Mouse (Mus musculus): Measurements from ENCODE around the gene Bbof1. TPM values are rescaled to one million over a fixed set of nuclear protein-coding genes. Genes with fewer than 3 reads are reported as not detected.

Bbof1 gene
- polyA plus RNA-seq, 1 experiment from 2014 or later = 0.53 TPM

GRCm38 (mm10) chr12:84398629-84399028 is 10.2 kb upstream of the Bbof1 start:
- 61% methylated on average over 5 of the region's 5 CpGs for WGBS
- H3K9ac ChIP-seq (ENCODE audit: low read depth, low read length) = no peak overlapping the region
- H3K4me1 ChIP-seq (replicated peaks; ENCODE audit: control insufficient read depth, insufficient read depth, low read length) = no peaks in the 10 kb centered on the region
- ATAC-seq = no peak
- TF ChIP-seq CTCF (IDR thresholded peaks at IDR 0.05; ENCODE audit: low read depth) = no peak
- H3K9me3 ChIP-seq (ENCODE audit: control insufficient read depth) = no peaks in the 10 kb centered on the region
- no peak overlapping the region for H3K4me3 ChIP-seq (ENCODE audit: low read depth, low read length)
- no peak overlapping the region for H3K27ac ChIP-seq (ENCODE audit: low read depth, low read length)
- H3K27me3 ChIP-seq (replicated peaks; ENCODE audit: control insufficient read depth, insufficient read depth, low read length) = no peaks in the 10 kb centered on the region
- peaks cover 11% of the 10 kb centered on the region; the same call in 1 of the 2 replicates for H3K36me3 ChIP-seq (ENCODE audit: control insufficient read depth, insufficient read depth)
- peak overlapping the region; percentile 53; the same call in 1 of the 2 replicates for H3K4me2 ChIP-seq (replicated peaks; ENCODE audit: low read depth)

DNA sequence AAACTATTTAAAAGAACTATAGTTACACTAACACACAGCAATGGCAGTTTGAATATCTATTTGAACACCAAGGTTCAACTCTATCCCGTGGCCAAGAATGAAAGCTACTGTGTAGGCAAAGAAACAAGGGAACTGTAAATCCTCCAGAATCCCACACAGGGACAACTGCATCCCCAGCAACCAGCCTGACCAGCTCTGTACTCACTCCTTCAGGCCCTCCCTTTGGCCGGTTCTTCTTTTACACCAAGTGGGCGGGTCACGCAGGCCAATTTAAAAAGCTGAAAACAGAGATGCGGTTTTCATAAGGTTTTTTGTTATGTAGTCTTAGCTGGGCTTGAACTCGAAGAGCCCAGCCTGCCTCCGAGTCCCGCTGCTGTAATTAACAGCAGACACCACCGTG is 9.7 kb upstream of the Bbof1 start:
- Histone ChIP-seq H3K4me3 (ENCODE audit: low read depth, low read length) (0 out of 2 replicates have a peak overlapping the region, but pooled peaks have one; percentile 1), H3K9ac (ENCODE audit: low read depth, low read length) (no peak overlapping the region), H3K27ac (ENCODE audit: low read depth, low read length) (peak overlapping the region; percentile 87), H3K27me3 (replicated peaks; ENCODE audit: control insufficient read depth, insufficient read depth, low read length) (no peaks in the 10 kb centered on the region), H3K4me2 (replicated peaks; ENCODE audit: low read depth) (peak overlapping the region; percentile 53), H3K36me3 (ENCODE audit: control insufficient read depth, insufficient read depth) (peaks cover 9% of the 10 kb centered on the region; the same call in 1 of the 2 replicates), H3K4me1 (replicated peaks; ENCODE audit: control insufficient read depth, insufficient read depth, low read length) (no peaks in the 10 kb centered on the region), H3K9me3 (ENCODE audit: control insufficient read depth) (no peaks in the 10 kb centered on the region)
- no peak for ATAC-seq
- 48% methylated on average over 9 of the region's 9 CpGs for WGBS
- no peak for TF ChIP-seq CTCF (IDR thresholded peaks at IDR 0.05; ENCODE audit: low read depth)

- Histone ChIP-seq H3K36me3 (ENCODE audit: control insufficient read depth, insufficient read depth) (peaks cover 9% of the 10 kb centered on the region; the same call in 1 of the 2 replicates), H3K9ac (ENCODE audit: low read depth, low read length) (no peak overlapping the region; the same call in 1 of the 2 replicates), H3K4me3 (ENCODE audit: low read depth, low read length) (0 out of 2 replicates have a peak overlapping the region, but pooled peaks have one; percentile 1), H3K9me3 (ENCODE audit: control insufficient read depth) (no peaks in the 10 kb centered on the region), H3K4me1 (replicated peaks; ENCODE audit: control insufficient read depth, insufficient read depth, low read length) (no peaks in the 10 kb centered on the region), H3K27ac (ENCODE audit: low read depth, low read length) (peak overlapping the region; percentile 87), H3K27me3 (replicated peaks; ENCODE audit: control insufficient read depth, insufficient read depth, low read length) (no peaks in the 10 kb centered on the region), H3K4me2 (replicated peaks; ENCODE audit: low read depth) (peak overlapping the region; percentile 53)
- TF ChIP-seq CTCF (IDR thresholded peaks at IDR 0.05; ENCODE audit: low read depth) = no peak
- peak; percentile 64 for ATAC-seq
- 27% methylated on average over 9 of the region's 9 CpGs for WGBS
These were observed 9.2 kb upstream of the Bbof1 start for GRCm38 (mm10) chr12:84399663-84400062.

DNA sequence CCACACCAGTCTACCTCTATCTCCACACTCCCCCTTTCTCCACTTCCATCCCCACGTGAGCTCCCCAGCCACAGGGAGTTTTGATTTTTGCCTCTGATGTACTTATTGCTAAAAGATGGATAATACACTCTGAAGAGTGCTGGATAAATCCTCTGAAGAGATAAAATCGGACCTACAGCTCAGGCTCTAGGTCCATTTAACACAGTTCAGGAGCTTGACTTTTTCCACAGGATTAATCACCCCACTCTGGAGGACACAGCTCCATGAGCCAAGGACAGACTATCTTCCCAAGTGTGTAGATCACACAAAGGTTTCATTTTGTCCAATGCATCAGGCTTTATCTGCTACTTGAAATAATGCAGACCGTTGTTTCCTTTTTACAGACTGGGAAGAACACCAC is 8.8 kb upstream of the Bbof1 start:
- no peak for TF ChIP-seq CTCF (IDR thresholded peaks at IDR 0.05; ENCODE audit: low read depth)
- Histone ChIP-seq H3K36me3 (ENCODE audit: control insufficient read depth, insufficient read depth) (peaks cover 9% of the 10 kb centered on the region; the same call in 1 of the 2 replicates), H3K9me3 (ENCODE audit: control insufficient read depth) (no peaks in the 10 kb centered on the region), H3K27me3 (replicated peaks; ENCODE audit: control insufficient read depth, insufficient read depth, low read length) (no peaks in the 10 kb centered on the region), H3K4me2 (replicated peaks; ENCODE audit: low read depth) (peak overlapping the region; percentile 53), H3K4me1 (replicated peaks; ENCODE audit: control insufficient read depth, insufficient read depth, low read length) (no peaks in the 10 kb centered on the region), H3K9ac (ENCODE audit: low read depth, low read length) (peak overlapping the region; percentile 0; the same call in 1 of the 2 replicates), H3K4me3 (ENCODE audit: low read depth, low read length) (peak overlapping the region; percentile 21), H3K27ac (ENCODE audit: low read depth, low read length) (peak overlapping the region; percentile 87)
- 47% methylated on average over 3 of the region's 3 CpGs for WGBS
- ATAC-seq = no peak

DNA sequence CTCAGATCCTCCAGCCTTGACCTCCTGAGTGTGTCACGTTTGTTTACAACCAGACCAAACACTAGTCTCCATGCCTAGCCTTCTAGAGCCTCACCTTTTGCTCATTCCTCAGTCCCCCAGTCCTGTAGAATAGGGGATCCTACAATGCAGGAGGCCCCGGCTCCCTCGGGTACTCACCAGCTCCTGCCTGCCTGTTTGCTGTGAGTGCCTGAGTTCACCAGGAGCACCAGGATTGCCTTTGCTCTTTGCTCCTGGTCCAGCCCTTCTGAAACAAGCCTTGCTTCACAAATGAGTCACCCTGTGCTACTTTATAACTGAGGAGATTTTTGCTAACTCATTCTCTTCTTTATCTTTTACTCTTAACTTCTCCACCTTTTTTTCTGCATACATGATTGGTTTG is 8.2 kb upstream of the Bbof1 start:
- no peaks in the 10 kb centered on the region for H3K4me1 ChIP-seq (replicated peaks; ENCODE audit: control insufficient read depth, insufficient read depth, low read length)
- H3K9me3 ChIP-seq (ENCODE audit: control insufficient read depth) = no peaks in the 10 kb centered on the region
- peak overlapping the region; percentile 21 for H3K4me3 ChIP-seq (ENCODE audit: low read depth, low read length)
- H3K27ac ChIP-seq (ENCODE audit: low read depth, low read length) = peak overlapping the region; percentile 87
- peak; percentile 85 for ATAC-seq
- 15% methylated on average over 3 of the region's 3 CpGs for WGBS
- no peak for TF ChIP-seq CTCF (IDR thresholded peaks at IDR 0.05; ENCODE audit: low read depth)
- H3K36me3 ChIP-seq (ENCODE audit: control insufficient read depth, insufficient read depth) = peaks cover 9% of the 10 kb centered on the region; the same call in 1 of the 2 replicates
- peak overlapping the region; percentile 53 for H3K4me2 ChIP-seq (replicated peaks; ENCODE audit: low read depth)
- H3K9ac ChIP-seq (ENCODE audit: low read depth, low read length) = 0 out of 2 replicates have a peak overlapping the region, but pooled peaks have one; percentile 0
- no peaks in the 10 kb centered on the region for H3K27me3 ChIP-seq (replicated peaks; ENCODE audit: control insufficient read depth, insufficient read depth, low read length)

- H3K4me2 ChIP-seq (replicated peaks; ENCODE audit: low read depth) = peak overlapping the region; percentile 35
- H3K9me3 ChIP-seq (ENCODE audit: control insufficient read depth) = no peaks in the 10 kb centered on the region
- H3K27me3 ChIP-seq (replicated peaks; ENCODE audit: control insufficient read depth, insufficient read depth, low read length) = no peaks in the 10 kb centered on the region
- no peak for TF ChIP-seq CTCF (IDR thresholded peaks at IDR 0.05; ENCODE audit: low read depth)
- H3K9ac ChIP-seq (ENCODE audit: low read depth, low read length) = no peak overlapping the region
- ATAC-seq = peak; percentile 20; the same call in 1 of the 2 replicates
- no peaks in the 10 kb centered on the region for H3K36me3 ChIP-seq (ENCODE audit: control insufficient read depth, insufficient read depth)
- H3K4me1 ChIP-seq (replicated peaks; ENCODE audit: control insufficient read depth, insufficient read depth, low read length) = no peaks in the 10 kb centered on the region
- H3K4me3 ChIP-seq (ENCODE audit: low read depth, low read length) = no peak overlapping the region
- peak overlapping the region; percentile 42 for H3K27ac ChIP-seq (ENCODE audit: low read depth, low read length)
- WGBS = 39% methylated on average over 9 of the region's 9 CpGs
These were observed 5.9 kb upstream of the Bbof1 start for GRCm38 (mm10) chr12:84402923-84403322.

Data from intestine, postnatal 0 days (tissue).